Mouse (Mus musculus): ENCODE measurements around the gene Dnajc21. TPM values are rescaled to one million over a fixed set of nuclear protein-coding genes. Genes with fewer than 3 reads are reported as not detected.
A peak's percentile ranks its signal among the peaks of the same experiment; 100 is the strongest.

Gene Dnajc21
- polyA plus RNA-seq, 1 experiment from 2014 or later, result 12.1 TPM

DNA sequence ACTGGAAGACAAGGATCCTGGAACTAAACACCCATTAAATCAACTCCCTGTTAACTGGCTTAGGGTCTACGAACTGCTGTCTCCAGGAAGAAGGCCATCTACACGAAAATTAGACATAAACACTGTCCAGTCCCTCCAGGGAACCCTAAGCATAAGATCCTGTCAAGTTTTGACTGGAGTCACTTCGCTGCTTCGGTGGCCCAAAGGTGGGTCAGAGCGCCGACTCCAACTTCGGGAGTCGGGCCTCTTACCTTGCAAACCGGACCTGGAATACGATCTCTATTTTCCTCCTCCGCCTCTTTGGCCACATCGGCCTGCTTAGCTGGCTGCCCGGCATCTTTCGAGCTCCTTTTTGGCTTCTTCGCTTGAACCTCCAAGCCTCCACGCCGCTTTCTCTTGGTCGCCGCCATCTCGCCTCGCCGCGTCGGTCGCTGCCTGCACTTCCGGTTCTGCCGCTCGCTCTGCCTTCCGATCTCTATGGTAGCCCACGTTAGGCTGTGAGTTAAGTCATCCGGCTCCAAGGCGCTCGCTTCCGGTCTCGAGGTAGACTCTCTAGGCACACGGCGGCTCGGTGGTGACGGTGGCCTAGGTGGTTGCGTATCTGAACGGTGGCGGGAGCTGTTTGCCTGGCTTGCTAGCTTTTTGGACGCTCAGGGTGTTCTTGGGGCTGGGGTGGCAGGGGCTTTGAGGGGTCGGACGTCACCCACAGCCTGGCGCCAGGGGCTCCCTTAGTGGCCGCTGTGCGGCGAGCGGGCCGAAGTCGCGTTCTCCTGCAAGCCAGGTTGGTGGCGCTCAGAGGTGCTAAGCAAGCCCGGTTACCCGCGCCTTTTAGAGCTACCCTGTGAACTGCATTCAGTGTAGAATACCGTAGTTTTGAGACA lies 15.4 kb upstream of the Dnajc21 start, which contains the start of the genes Brix1 and Rad1:
Gene Brix1, minus strand, starts transcription at position 464 of the 881 bp plus-strand sequence.
Gene Rad1, plus strand, starts transcription at position 535 of the 881 bp plus-strand sequence.
- H3K27me3 ChIP-seq, result no peaks in the 10 kb centered on the region
- H3K27ac ChIP-seq, result peak within 1 kb of the TSS; percentile 79
- H3K9me3 ChIP-seq, result no peaks in the 10 kb centered on the region
- ATAC-seq (ENCODE audit: low FRiP score, low read depth), result peak; percentile 99
- WGBS, result under 1% methylated on average over 58 of the region's 58 CpGs
- H3K9ac ChIP-seq, result peak within 1 kb of the TSS; percentile 87
- peak within 1 kb of the TSS; percentile 92 for H3K4me2 ChIP-seq (replicated peaks)
- H3K4me3 ChIP-seq, result peak within 1 kb of the TSS; percentile 83
- H3K4me1 ChIP-seq, result peaks cover 23% of the 10 kb centered on the region
- H3K36me3 ChIP-seq, result peaks cover 38% of the 10 kb centered on the region

- ATAC-seq (ENCODE audit: low FRiP score, low read depth), result peak; percentile 10; the same call in 1 of the 2 replicates
- no peak overlapping the region for H3K27ac ChIP-seq
- H3K9ac ChIP-seq, result peak overlapping the region; percentile 87
- H3K27me3 ChIP-seq, result no peaks in the 10 kb centered on the region
- peaks cover 15% of the 10 kb centered on the region for H3K36me3 ChIP-seq
- WGBS, result 16% methylated on average over 3 of the region's 3 CpGs
- peak overlapping the region; percentile 87 for H3K4me3 ChIP-seq
- H3K4me2 ChIP-seq (replicated peaks), result peak overlapping the region; percentile 89
- H3K9me3 ChIP-seq, result no peaks in the 10 kb centered on the region
- peaks cover 14% of the 10 kb centered on the region for H3K4me1 ChIP-seq
These were observed 625 bp upstream of the Dnajc21 start for GRCm38 (mm10) chr15:10470941-10471340.

GRCm38 (mm10) chr15:10469641-10470150 lies 620 bp downstream of the Dnajc21 start:
- peak overlapping the region; percentile 87 for H3K9ac ChIP-seq
- H3K27me3 ChIP-seq, result no peaks in the 10 kb centered on the region
- H3K9me3 ChIP-seq, result no peaks in the 10 kb centered on the region
- under 1% methylated on average over 40 of the region's 40 CpGs for WGBS
- H3K27ac ChIP-seq, result peak overlapping the region; percentile 67; the same call in 1 of the 2 replicates
- peaks cover 5% of the 10 kb centered on the region; the same call in 1 of the 2 replicates for H3K36me3 ChIP-seq
- H3K4me3 ChIP-seq, result peak overlapping the region; percentile 87
- no peak; the same call in 1 of the 2 replicates for ATAC-seq (ENCODE audit: low FRiP score, low read depth)
- peaks cover 14% of the 10 kb centered on the region for H3K4me1 ChIP-seq
- peak overlapping the region; percentile 89 for H3K4me2 ChIP-seq (replicated peaks)

DNA sequence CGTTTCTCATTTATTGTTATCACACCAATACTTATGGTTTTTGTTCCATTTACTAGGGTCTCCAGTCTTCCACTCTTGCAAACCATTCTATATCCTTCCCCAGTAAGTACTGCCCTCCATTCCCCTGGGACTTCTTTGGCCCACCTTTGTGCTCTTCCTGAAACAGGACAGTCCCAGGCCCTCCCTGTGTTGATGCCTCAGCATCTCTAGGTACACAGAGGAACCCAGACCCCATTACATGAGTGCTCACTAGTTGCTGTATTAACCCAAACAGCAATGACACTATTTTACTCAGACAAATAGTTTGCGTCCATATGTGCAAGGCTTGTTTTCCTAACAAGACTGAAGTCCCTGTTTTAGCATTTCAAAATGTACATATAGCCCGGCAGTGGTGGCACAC lies 1.6 kb downstream of the Dnajc21 start:
- no peaks in the 10 kb centered on the region for H3K36me3 ChIP-seq
- H3K27me3 ChIP-seq, result no peaks in the 10 kb centered on the region
- peak overlapping the region; percentile 87; the same call in 1 of the 2 replicates for H3K4me3 ChIP-seq
- WGBS, result 86% methylated on average over 3 of the region's 3 CpGs
- H3K9me3 ChIP-seq, result no peaks in the 10 kb centered on the region
- ATAC-seq (ENCODE audit: low FRiP score, low read depth), result no peak
- no peak overlapping the region for H3K27ac ChIP-seq
- peak overlapping the region; percentile 89 for H3K4me2 ChIP-seq (replicated peaks)
- peaks cover 14% of the 10 kb centered on the region for H3K4me1 ChIP-seq
- no peak overlapping the region for H3K9ac ChIP-seq

DNA sequence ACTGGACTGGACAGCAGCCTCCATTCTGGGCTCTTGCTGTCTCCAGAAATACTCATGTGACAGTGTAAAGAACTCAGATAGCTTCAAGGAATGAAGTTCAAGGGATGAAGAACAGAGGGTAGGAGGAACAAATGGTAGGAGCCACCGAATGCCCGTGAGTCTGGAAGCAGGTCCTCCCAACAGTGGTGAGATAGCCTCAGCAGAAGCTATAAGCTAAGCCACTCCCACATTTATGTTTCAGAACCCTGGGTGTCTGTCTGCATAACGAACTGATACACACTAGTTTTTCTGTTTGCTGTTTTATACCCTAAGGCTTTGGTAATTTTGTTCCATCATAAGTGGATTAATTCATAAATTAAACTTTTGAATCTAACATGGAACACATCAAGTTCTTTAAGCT lies 5.6 kb downstream of the Dnajc21 start:
- H3K9me3 ChIP-seq, result no peaks in the 10 kb centered on the region
- peaks cover 14% of the 10 kb centered on the region for H3K4me1 ChIP-seq
- H3K27ac ChIP-seq, result no peak overlapping the region
- H3K27me3 ChIP-seq, result no peaks in the 10 kb centered on the region
- 91% methylated on average over 3 of the region's 3 CpGs for WGBS
- H3K4me2 ChIP-seq (replicated peaks), result no peak overlapping the region
- ATAC-seq (ENCODE audit: low FRiP score, low read depth), result no peak
- H3K9ac ChIP-seq, result no peak overlapping the region
- peaks cover 28% of the 10 kb centered on the region for H3K36me3 ChIP-seq
- H3K4me3 ChIP-seq, result no peak overlapping the region

DNA sequence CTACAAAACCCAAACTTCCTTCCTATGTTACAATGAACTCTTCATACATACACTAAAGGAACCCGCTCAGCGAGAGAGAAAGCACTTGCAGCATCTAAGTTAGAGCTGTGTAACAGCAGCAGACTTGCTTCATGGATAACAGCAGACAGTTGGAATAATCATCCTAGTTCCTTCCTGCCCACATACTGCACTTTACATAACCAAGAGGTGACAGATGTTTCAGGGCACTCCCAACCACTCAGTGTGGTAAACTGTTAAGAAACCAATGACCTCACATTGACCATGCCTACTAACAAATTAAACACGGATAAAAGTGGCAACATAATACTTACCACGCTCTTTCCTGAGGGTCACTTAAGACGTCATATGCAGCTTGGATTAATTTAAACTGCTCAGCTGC lies 6.8 kb downstream of the Dnajc21 start:
- Histone ChIP-seq H3K27ac (no peak overlapping the region), H3K36me3 (peaks cover 37% of the 10 kb centered on the region), H3K4me3 (no peak overlapping the region), H3K27me3 (no peaks in the 10 kb centered on the region), H3K9me3 (no peaks in the 10 kb centered on the region), H3K4me1 (peaks cover 5% of the 10 kb centered on the region; the same call in 1 of the 2 replicates), H3K9ac (no peak overlapping the region), H3K4me2 (replicated peaks) (no peak overlapping the region)
- 83% methylated on average over 5 of the region's 5 CpGs for WGBS
- ATAC-seq (ENCODE audit: low FRiP score, low read depth), result no peak

GRCm38 (mm10) chr15:10460986-10461385 lies 9.3 kb downstream of the Dnajc21 start:
- ATAC-seq (ENCODE audit: low FRiP score, low read depth), result no peak
- no peaks in the 10 kb centered on the region for H3K9me3 ChIP-seq
- no peak overlapping the region for H3K4me2 ChIP-seq (replicated peaks)
- no peaks in the 10 kb centered on the region for H3K27me3 ChIP-seq
- H3K4me1 ChIP-seq, result no peaks in the 10 kb centered on the region
- H3K4me3 ChIP-seq, result no peak overlapping the region
- H3K9ac ChIP-seq, result no peak overlapping the region
- peaks cover 58% of the 10 kb centered on the region for H3K36me3 ChIP-seq
- H3K27ac ChIP-seq, result no peak overlapping the region
- 93% methylated on average over 12 of the region's 12 CpGs for WGBS

- H3K4me1 ChIP-seq, result no peaks in the 10 kb centered on the region
- H3K9me3 ChIP-seq, result no peaks in the 10 kb centered on the region
- 78% methylated on average over 3 of the region's 3 CpGs for WGBS
- no peak overlapping the region for H3K4me3 ChIP-seq
- peaks cover 60% of the 10 kb centered on the region for H3K36me3 ChIP-seq
- no peak overlapping the region for H3K27ac ChIP-seq
- no peak overlapping the region for H3K4me2 ChIP-seq (replicated peaks)
- no peak for ATAC-seq (ENCODE audit: low FRiP score, low read depth)
- no peak overlapping the region for H3K9ac ChIP-seq
- no peaks in the 10 kb centered on the region for H3K27me3 ChIP-seq
These were observed 23.2 kb downstream of the Dnajc21 start for GRCm38 (mm10) chr15:10447102-10447501.

DNA sequence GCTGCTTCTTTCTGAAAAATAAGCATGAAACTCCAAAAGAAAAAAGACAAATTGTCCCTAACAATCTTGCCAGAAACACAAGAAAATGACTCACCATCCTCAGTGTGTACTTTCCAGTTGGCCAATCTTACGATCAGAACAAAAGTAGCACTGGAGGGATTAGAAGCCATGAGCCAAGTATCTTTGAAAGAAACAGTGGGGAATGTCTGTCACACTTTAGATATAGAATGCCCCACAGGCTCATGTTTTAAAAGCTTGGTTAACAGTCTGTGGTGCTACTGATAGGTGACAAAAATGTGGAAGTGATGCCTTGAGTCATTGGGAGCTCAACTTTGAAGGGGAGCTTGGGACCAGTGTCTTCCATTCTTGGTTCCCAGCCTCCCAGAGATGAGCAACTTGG lies 28.0 kb downstream of the Dnajc21 start:
- H3K9ac ChIP-seq, result no peak overlapping the region
- no peaks in the 10 kb centered on the region for H3K9me3 ChIP-seq
- no peak overlapping the region for H3K27ac ChIP-seq
- no peak for ATAC-seq (ENCODE audit: low FRiP score, low read depth)
- no peaks in the 10 kb centered on the region for H3K27me3 ChIP-seq
- 92% methylated on average over 1 of the region's 1 CpGs for WGBS
- H3K4me3 ChIP-seq, result no peak overlapping the region
- no peak overlapping the region for H3K4me2 ChIP-seq (replicated peaks)
- peaks cover 43% of the 10 kb centered on the region for H3K36me3 ChIP-seq
- no peaks in the 10 kb centered on the region for H3K4me1 ChIP-seq

DNA sequence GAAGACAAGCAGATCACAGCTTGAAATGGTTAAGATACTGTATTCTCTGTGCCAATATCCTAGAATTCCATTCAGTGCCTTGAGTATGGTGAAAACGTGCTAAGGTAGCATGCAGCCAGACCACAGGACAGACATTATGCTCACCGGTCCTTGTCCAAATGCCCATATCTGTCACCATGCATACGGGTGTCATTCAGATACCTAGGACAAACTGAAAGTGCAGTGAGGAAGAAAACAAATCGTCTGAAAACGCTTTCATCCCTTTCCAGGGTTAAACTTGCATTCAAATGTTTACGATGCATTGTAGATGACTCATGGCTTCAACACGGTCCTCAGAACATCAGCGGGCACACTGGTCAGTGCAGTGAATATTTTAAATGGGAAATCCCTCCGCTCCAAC lies 28.8 kb downstream of the Dnajc21 start:
- Histone ChIP-seq H3K4me2 (replicated peaks) (no peak overlapping the region), H3K36me3 (peaks cover 39% of the 10 kb centered on the region), H3K4me3 (no peak overlapping the region), H3K9me3 (peaks cover 3% of the 10 kb centered on the region; the same call in 1 of the 2 replicates), H3K27ac (no peak overlapping the region), H3K9ac (no peak overlapping the region), H3K27me3 (no peaks in the 10 kb centered on the region), H3K4me1 (no peaks in the 10 kb centered on the region)
- WGBS, result 90% methylated on average over 9 of the region's 9 CpGs
- ATAC-seq (ENCODE audit: low FRiP score, low read depth), result no peak

GRCm38 (mm10) chr15:10439963-10440362 lies 30.4 kb downstream of the Dnajc21 start:
- H3K27ac ChIP-seq, result no peak overlapping the region
- H3K9me3 ChIP-seq, result peaks cover 7% of the 10 kb centered on the region; the same call in 1 of the 2 replicates
- peaks cover 28% of the 10 kb centered on the region for H3K36me3 ChIP-seq
- no peaks in the 10 kb centered on the region for H3K27me3 ChIP-seq
- WGBS, result 81% methylated on average over 6 of the region's 6 CpGs
- H3K4me3 ChIP-seq, result no peak overlapping the region
- no peak for ATAC-seq (ENCODE audit: low FRiP score, low read depth)
- no peak overlapping the region for H3K9ac ChIP-seq
- no peak overlapping the region for H3K4me2 ChIP-seq (replicated peaks)
- no peaks in the 10 kb centered on the region for H3K4me1 ChIP-seq

- 90% methylated on average over 1 of the region's 1 CpGs for WGBS
- H3K9ac ChIP-seq, result no peak overlapping the region
- no peak overlapping the region for H3K4me2 ChIP-seq (replicated peaks)
- H3K4me1 ChIP-seq, result no peaks in the 10 kb centered on the region
- no peaks in the 10 kb centered on the region for H3K27me3 ChIP-seq
- no peak overlapping the region for H3K27ac ChIP-seq
- ATAC-seq (ENCODE audit: low FRiP score, low read depth), result no peak
- H3K36me3 ChIP-seq, result peaks cover 9% of the 10 kb centered on the region; the same call in 1 of the 2 replicates
- H3K9me3 ChIP-seq, result peaks cover 7% of the 10 kb centered on the region; the same call in 1 of the 2 replicates
- no peak overlapping the region for H3K4me3 ChIP-seq
These were observed 33.4 kb downstream of the Dnajc21 start for GRCm38 (mm10) chr15:10436893-10437292.
